Mouse (Mus musculus): Measurements from ENCODE around the gene 2310007B03Rik. TPM values are rescaled to one million over a fixed set of nuclear protein-coding genes. Genes with fewer than 3 reads are reported as not detected.

2310007B03Rik gene
- total RNA-seq, 1 experiment from 2014 or later = not detected

DNA sequence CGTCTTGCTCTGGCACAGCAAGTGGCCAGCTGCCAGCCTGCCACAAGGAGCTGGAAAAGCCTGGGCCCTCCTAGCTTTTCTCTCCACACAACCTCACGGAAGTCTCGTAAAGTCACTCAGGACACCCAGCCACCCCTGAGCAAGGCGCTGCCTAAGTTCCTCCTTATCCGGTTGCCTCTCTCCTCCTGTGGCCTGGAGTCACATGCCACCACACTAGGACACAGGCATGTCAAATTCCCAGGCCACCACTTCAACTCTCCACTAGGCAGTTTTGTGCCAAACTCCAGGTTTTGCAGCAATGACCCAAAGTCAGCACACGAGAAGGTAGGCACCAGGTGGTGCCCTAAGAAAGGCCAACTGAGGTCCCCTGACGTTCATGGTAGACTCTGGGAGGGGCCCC, 1.8 kb upstream of the 2310007B03Rik start:
- no peak for ATAC-seq (replicated peaks; ENCODE audit: insufficient number of reproducible peaks, low FRiP score, low TSS enrichment, poor library complexity, severe bottlenecking)

DNA sequence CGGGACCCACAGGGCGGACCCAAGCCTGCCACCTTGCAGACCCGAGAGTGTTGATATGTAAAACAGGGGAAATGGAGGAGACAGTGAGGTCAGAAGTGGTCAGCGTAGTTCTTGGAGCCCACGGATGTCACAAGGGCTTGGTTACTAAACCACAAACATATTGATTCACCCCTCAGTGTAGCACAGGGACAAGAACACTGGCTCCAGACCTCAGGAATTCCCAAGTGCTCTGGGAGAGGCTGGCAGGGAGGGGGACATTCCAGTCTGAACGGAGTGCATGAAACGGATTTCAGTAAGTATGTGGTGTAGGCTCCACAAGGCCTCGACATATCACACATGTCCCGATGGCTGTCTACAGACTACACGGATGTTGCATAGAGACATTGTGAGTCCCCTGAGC, 1.2 kb upstream of the 2310007B03Rik start:
- no peak for ATAC-seq (replicated peaks; ENCODE audit: insufficient number of reproducible peaks, low FRiP score, low TSS enrichment, poor library complexity, severe bottlenecking)

DNA sequence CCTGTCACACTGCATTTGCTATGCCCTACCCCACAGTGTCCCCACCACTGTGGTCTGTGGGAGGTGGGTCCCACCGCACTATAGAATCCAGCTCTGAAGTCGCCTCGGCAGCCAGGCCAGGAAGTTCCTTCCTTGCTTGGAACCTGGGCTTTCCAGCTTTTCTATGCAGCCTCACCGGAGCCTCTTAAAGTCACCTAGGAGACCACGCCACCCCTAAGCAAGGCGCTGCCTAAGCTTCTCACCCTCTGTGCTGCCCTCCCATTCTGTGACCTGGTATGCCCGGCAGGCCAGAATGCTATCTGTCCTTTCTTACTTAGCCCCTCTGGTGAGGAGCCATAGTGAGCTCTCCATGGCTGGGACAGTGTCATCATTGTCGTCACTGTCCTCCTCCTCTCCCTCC, 602 bp upstream of the 2310007B03Rik start:
- no peak for ATAC-seq (replicated peaks; ENCODE audit: insufficient number of reproducible peaks, low FRiP score, low TSS enrichment, poor library complexity, severe bottlenecking)

DNA sequence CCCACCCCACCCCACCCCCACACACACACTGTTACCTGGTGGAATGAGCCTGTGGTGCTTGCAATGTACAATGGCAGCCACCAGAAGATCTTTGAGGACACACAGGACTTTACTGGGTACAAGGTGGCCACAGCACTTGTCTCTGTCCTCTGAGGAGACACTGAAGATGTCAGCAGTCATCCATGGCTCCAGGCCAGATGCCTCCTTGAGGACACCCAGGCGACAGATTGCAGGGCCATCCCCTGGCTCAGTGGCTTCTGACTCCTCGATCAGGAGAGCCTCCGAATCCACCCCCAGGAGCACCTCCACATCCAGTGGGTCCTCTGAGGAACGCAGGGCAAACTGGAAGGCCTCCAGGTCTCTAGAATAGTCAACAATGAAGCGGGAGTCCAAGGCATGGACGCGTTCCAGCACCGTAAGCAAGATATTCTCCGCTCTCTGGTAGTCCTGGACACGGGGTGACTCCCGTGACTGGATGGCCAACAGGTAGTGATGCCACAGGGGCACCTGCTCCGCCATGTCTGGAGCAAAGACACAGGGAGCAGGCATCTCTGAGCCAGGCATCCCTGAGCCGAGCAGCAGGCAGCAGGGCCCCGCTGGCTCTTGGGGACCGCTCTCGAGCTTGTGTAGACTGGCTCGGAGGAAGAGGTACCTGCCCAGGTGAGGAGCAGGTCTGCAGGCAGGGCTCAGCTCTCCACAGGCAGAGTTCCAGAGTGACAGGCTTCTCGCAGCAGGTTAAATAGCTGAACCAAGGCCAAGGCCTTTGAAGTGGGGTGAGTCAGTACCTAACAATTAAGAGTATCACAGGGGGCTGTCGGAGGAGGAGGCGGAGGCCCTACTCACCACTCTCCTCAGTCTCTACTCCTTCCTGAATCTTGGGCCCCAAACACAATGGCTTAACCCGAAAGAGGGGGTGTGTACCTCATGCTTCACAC, 915 bp downstream of the 2310007B03Rik start:
- no peak for ATAC-seq (replicated peaks; ENCODE audit: insufficient number of reproducible peaks, low FRiP score, low TSS enrichment, poor library complexity, severe bottlenecking)

DNA sequence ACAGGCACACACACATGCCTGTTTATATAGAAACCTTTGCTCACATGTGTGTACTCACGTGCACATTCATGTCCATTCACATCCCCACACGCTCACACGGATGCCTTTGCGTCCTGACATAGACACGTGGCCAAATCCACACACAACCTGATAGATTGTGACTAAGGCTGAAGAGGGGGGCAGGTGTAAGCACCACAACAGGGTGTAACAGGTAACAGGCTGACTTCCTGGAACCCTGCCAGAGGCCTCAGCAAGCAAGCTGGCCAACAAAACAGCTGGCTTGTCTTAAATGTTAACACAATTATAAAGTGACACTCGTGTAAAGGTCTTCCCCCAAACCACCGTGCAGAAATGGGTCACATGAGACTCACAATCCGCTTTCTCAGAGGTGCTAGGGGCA, 1.8 kb downstream of the 2310007B03Rik start:
- ATAC-seq (replicated peaks; ENCODE audit: insufficient number of reproducible peaks, low FRiP score, low TSS enrichment, poor library complexity, severe bottlenecking) = no peak

DNA sequence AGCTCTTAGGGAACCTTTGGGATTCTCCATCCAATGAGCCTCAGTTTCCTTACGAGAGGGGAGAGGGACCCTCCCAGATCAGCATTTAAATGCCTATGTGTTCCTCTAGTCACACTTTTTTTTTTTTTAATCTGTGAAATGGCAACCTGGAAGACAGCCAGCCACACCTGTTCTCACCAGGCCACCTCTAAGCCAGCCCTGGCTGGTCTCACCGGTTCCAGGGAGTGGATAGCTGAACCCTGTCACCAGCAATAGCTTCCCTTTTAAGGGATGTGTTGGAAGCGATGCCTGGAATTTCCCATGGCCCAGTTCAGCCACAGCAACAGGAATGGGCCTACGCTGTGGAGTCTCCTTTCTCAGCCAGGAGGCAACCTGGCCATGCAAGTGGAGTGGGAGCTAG, 3.2 kb downstream of the 2310007B03Rik start:
- no peak for ATAC-seq (replicated peaks; ENCODE audit: insufficient number of reproducible peaks, low FRiP score, low TSS enrichment, poor library complexity, severe bottlenecking)

DNA sequence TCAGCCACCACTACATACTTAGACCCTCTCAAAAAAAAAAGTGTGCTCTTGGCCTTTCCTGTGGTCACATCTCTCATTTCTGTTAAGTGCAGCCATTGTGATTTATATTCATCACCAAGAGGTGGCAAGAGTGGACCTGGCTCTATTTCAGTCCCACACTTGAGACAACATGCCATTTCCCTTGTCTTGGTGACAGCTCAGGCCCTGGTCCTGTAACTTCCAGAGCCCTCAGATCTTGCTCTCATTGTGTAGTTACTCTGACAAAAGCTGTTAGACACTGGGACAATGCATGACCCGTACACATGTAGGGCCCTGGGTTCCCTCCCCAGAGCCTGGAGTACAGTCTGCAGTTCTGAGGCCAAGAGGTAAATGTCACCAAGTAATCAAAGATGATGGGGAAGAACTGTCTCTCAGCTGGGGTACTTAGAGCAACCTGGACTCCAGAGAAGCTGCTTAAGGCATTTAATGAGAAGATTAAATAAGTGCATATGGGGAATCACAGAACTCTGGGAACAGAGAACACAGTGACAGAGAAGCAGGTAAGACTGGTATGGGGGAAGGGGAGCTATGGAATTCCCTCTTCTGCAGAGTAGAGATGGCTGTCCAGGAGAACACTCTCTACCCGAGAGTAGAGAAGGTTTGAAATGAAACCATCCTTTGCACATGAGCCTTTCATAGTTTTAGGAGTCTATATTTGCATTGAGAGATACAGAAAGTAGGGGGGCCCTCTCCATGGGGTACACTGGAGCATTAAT, 9.7 kb downstream of the 2310007B03Rik start:
- ATAC-seq (replicated peaks; ENCODE audit: insufficient number of reproducible peaks, low FRiP score, low TSS enrichment, poor library complexity, severe bottlenecking) = no peak

DNA sequence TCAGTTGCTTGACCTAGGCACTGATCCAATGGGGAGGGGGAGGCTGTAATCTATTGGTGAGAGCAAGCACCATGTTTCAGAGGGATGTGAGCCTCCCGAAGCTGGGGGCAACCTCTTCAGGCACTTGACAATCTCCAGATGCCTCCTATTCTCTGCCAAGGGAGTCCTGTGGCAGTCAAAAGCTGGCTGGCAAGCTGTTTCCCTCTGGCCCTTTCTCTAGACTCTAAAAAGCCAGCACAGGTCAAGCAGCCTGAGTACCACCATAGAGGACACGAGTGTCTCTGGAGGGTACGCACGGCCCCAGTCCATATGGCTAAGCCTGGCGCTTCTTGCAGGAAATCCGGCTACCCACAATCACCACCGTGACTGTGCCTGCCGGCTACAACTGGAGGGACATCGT, 16.6 kb downstream of the 2310007B03Rik start:
- no peak for ATAC-seq (replicated peaks; ENCODE audit: insufficient number of reproducible peaks, low FRiP score, low TSS enrichment, poor library complexity, severe bottlenecking)

DNA sequence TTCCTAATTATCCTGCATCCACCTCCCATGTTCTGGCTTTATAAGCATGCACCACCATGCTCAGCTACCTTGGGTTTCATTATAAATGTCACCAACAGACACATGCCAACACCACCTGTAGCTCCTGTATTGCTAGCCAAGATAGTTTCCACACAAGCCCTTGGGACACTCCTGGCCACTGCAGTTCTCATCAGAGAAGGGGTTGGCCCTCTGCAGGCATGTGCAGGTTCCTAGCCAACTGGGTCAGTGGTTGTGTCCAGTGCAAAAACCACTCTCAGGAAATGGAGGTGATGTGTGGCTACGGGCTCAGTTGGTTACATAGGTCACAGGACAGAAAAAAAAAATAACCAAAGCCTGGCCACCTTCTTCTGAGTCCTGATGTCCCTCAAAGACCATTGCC, 17.9 kb downstream of the 2310007B03Rik start:
- ATAC-seq (replicated peaks; ENCODE audit: insufficient number of reproducible peaks, low FRiP score, low TSS enrichment, poor library complexity, severe bottlenecking) = no peak

DNA sequence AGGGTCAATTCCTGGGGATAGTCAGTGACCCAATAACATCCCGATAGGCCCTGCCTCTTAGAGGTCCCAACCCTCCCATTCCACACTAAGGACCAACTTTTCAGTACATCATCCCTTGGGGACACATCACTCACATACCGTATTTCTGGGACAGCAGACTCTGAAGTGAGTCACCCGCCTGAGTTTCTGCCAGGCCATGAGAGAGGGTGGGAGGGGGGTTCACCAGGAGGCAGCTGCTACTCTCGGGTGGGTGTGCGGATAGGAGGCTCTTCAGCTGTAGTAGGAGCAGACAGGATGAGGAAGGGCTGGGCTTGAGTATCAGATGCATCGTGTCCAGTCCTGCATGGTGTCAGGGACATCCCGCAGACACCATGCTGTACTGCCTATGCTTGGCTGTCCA, 21.0 kb downstream of the 2310007B03Rik start:
- no peak for ATAC-seq (replicated peaks; ENCODE audit: insufficient number of reproducible peaks, low FRiP score, low TSS enrichment, poor library complexity, severe bottlenecking)

DNA sequence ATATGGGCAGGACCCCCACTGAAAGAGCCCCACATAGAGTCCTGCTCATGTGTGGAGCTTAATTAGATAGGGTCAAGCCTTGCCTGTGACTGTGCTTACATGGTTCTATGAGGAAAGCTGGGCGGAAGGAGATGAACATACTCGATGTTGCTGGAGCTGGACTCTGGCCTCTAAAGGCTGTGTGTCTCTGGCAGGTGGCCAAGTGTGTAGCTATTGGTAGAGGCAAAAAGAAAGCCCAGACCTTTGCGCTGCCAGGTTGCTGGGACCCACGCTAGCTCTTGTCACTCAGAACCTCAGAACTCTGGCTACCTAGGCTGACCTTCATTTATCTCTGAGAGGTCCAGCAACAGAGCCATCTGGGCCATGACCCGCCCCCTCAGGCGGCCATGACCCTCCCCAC, 22.2 kb downstream of the 2310007B03Rik start:
- no peak for ATAC-seq (replicated peaks; ENCODE audit: insufficient number of reproducible peaks, low FRiP score, low TSS enrichment, poor library complexity, severe bottlenecking)

DNA sequence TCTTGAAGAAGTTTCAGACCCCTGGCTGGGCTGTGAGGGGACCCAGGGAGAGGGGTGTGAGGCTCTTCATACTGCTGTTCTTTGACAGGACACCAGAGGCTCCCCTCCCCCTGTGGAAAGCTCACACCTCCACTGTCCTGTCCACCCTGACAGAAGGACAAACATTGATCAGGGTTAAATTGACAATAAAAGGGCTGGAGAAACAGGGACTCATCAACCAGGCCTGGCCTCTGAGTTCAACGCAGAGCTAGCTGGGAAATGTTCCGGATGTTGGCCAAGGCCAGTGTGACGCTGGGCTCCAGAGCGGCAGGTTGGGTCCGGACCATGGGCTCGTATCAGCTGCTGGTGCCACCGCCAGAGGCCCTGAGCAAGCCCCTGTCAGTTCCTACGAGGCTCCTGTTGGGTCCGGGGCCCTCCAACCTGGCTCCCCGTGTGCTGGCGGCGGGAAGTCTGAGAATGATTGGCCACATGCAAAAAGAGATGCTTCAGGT, 25.7 kb downstream of the 2310007B03Rik start, which contains the start of gene Agxt:
Gene Agxt (plus strand): TSS at position 205 of the 491 bp plus-strand sequence.
- no peak for ATAC-seq (replicated peaks; ENCODE audit: insufficient number of reproducible peaks, low FRiP score, low TSS enrichment, poor library complexity, severe bottlenecking)

DNA sequence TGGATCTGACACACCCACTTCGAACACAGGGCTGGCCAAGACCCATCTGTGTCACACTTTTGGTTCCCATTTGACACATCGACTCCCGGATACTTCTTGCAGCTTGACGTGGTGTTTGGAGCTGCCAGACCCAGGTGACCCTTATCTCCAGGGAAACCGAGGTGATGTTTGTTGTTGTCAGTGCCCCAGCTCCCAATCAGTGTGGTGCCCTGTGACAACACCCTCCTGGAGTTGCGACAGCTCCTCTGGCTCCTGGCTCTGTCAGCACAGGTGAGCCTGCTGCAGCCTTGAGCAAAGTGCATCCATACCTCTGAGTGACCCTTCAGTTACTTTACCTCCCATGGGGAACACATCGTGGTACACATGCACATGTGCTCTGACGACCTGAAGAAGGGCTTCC, 28.1 kb downstream of the 2310007B03Rik start:
- ATAC-seq (replicated peaks; ENCODE audit: insufficient number of reproducible peaks, low FRiP score, low TSS enrichment, poor library complexity, severe bottlenecking) = no peak

DNA sequence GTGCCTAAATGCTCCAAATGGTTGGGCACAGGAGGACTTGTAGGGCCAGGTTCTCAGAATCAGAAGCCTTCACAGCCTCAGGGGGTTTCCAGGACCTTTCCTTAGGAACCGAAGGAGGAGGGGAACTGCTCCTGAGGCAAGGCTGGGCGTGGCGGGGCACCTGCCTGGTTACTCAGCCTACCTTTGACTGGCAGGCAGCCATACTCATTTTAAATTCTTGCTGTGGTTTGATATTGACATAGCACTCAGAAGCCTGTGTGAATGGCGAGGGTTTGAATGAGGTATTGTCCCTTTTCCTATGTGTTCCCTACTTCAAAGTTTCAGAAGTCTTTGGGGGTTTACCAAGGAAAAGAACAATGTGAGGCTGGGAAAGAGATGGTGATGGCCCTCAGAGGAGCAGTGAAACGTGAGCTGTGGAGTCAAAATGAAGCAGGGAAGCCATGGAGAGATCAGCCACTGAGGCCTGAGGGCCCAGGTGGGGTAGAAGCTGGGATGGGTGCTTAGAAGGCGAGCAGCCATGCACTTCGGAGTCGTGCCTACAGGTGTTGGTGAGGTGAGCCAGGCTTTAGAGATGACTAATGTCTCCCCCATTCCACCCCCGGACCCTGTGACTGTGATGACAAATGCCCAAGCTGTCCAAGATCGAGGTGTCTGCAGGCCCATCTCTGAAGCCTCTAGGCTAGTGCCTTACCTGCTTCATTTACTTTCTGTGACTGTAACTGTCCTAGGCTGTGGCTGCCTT, 30.3 kb downstream of the 2310007B03Rik start:
- ATAC-seq (replicated peaks; ENCODE audit: insufficient number of reproducible peaks, low FRiP score, low TSS enrichment, poor library complexity, severe bottlenecking) = no peak

DNA sequence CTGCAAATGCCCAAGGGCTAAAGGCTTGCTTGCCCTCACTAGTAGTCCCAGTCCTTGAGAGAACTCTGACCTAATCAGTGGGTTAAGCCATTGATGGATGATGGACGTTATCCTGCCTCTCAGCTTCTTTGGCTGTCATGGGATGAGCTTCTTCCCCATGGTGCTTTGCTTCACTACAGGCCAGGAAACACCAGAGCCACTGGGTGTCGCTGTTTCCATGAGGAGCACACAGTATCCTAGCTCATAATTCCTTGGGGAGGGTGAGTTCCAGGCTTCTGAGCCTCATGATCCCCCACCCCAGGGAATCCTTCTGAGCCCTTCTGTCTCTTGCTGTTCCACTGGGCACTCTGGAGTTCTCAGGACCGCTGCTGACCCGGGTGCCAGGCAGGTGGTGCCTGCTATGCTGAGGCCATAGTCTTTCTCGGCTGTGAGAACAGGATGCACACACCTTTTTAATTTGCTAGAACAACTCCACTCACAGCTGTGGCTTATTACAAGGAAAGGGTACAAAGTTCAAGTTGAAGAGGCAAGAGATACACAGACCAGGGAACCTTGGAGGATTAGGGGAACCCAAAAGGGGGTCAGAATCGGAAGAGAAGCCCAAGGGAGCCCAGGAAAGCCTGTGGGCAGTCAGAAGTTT, 31.9 kb downstream of the 2310007B03Rik start:
- no peak for ATAC-seq (replicated peaks; ENCODE audit: insufficient number of reproducible peaks, low FRiP score, low TSS enrichment, poor library complexity, severe bottlenecking)

DNA sequence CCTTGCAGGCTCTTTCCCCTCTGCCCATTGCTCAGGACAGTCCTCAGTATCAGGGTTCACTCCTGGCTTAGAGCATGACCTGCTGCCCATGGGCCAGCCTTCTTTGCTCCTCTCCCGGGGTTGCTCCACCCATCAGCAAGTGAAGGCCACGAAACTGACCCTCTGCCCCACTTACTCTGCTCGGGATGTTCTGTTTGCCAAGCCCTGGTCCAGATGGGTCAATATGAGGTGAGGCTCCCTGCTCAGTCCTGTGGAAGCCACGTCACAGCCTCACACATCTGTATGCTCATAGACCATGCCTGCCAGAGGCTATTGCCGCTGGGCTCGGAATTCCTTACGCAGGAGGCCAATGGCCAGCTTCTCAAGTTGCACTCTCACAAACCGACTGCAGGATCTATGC, 32.5 kb downstream of the 2310007B03Rik start:
- no peak for ATAC-seq (replicated peaks; ENCODE audit: insufficient number of reproducible peaks, low FRiP score, low TSS enrichment, poor library complexity, severe bottlenecking)

DNA sequence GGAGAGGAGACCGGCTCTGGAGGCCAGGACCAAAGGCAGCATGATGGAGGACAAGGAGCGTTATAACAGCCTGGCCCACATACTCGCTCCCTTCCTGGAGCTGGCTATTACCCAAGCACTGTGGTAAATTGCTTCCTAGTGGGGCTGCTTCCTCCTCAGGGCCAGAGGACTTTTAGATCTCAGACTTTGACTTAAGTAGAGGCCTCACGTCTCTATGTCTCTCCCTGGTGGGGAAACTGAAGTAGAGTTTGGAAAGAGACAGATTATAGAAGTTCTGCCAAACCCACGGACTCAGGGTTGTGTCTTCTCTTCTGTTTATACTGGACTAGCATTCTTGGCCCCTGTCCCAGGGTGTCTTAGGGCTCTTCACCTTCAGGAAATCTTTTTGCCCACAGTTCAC, 35.5 kb downstream of the 2310007B03Rik start:
- no peak for ATAC-seq (replicated peaks; ENCODE audit: insufficient number of reproducible peaks, low FRiP score, low TSS enrichment, poor library complexity, severe bottlenecking)

DNA sequence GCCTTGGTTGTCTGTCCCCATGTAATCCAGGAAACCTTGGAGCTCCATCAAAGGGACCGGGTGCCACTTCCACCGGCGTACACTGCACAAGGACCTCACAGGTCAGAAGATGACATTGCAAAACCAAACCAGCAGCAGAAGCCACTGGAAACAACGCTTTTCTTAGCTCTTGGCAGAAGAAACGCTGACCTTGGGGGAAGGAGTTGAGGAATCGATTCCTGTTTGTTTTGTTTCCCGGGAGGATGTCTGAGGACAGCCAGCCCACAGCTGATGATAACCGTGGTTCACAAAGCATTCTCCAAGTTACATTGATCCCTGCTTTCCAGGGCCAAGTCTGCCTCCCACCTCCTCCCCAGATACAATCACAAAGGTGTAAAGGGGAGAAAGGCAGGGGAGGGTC, 36.7 kb downstream of the 2310007B03Rik start:
- no peak for ATAC-seq (replicated peaks; ENCODE audit: insufficient number of reproducible peaks, low FRiP score, low TSS enrichment, poor library complexity, severe bottlenecking)

All from monocyte, adult 5-6 weeks (primary cell).